Mouse (Mus musculus) thymus, adult 2 months (tissue): ENCODE results near the gene 2300002M23Rik.

Experiments used
- CTCF ChIP-seq: fragments of 200-500 bp; IDR thresholded peaks from 2 replicates; pipeline ENCODE4 v1.5.1; 2012; ENCODE audit warnings: mild to moderate bottlenecking, control low read depth, low read length, moderate library complexity, borderline replicate concordance; ENCODE audit not compliant: control insufficient read depth, poor library complexity, insufficient read depth; ENCODE audit errors: extremely low read depth
- POLR2A ChIP-seq: fragments of 200-500 bp; IDR thresholded peaks from 2 replicates; pipeline ENCODE4 v1.6.1; 2012; ENCODE audit warnings: mild to moderate bottlenecking, low read length, control low read depth, moderate library complexity; ENCODE audit not compliant: control insufficient read depth, poor library complexity, insufficient read depth; ENCODE audit errors: extremely low read depth

GRCm38 (mm10) chr17:35550143-35550494, 17.1 kb upstream of the 2300002M23Rik start:
- TF ChIP-seq CTCF (no peak), POLR2A (no peak)
